Mouse (Mus musculus) midbrain, embryonic 10.5 days (tissue): Measurements from ENCODE around the gene Sall2. TPM values are rescaled to one million over a fixed set of nuclear protein-coding genes. Genes with fewer than 3 reads are reported as not detected.

Experiments used
- DNase-seq: peaks from one replicate; pipeline ENCODE4 v3.0.0-alpha.2; 2017; ENCODE audit warnings: low spot score
- H3K27ac ChIP-seq: fragments of 300-500 bp; sonication (generic); replicated peaks from 2 replicates; pipeline ENCODE4 v1.5.1; 2016; ENCODE audit warnings: mild to moderate bottlenecking
- H3K27me3 ChIP-seq: fragments of 300-500 bp; sonication (generic); 2 replicates; pipeline ENCODE4 v1.6.1; 2016; ENCODE audit warnings: low read depth, mild to moderate bottlenecking; ENCODE audit not compliant: poor library complexity, severe bottlenecking
- H3K36me3 ChIP-seq: fragments of 300-500 bp; sonication (generic); 2 replicates; pipeline ENCODE4 v1.6.1; 2016; ENCODE audit warnings: mild to moderate bottlenecking, moderate library complexity
- H3K4me1 ChIP-seq: fragments of 300-500 bp; sonication (generic); 2 replicates; pipeline ENCODE4 v1.6.1; 2016
- H3K4me3 ChIP-seq: fragments of 300-500 bp; sonication (generic); 2 replicates; pipeline ENCODE4 v1.5.1; 2016; ENCODE audit warnings: mild to moderate bottlenecking, moderate library complexity
- H3K9me3 ChIP-seq: fragments of 300-500 bp; sonication (generic); replicated peaks from 2 replicates; pipeline ENCODE4 v1.6.1; 2016; ENCODE audit warnings: mild to moderate bottlenecking
- WGBS: fragments of 180-500 bp; shearing (Covaris S2); methylation state at CpG from one replicate; pipeline ENCODE4 v1.1.7; 2016; 5-methylcytosine and 5-hydroxymethylcytosine counted together
- polyA plus RNA-seq: library from polyadenylated mRNA; unstranded; fragments of >200 nt; fragmentation: Nextera tagmentation; extraction: Ambion mirVana; gene quantifications from 2 replicates; pipeline ENCODE4 v1.2.1, GENCODE M21; 2016

Gene Sall2
- polyA plus RNA-seq, result 82.4 and 90.2 TPM in 2 replicates

DNA sequence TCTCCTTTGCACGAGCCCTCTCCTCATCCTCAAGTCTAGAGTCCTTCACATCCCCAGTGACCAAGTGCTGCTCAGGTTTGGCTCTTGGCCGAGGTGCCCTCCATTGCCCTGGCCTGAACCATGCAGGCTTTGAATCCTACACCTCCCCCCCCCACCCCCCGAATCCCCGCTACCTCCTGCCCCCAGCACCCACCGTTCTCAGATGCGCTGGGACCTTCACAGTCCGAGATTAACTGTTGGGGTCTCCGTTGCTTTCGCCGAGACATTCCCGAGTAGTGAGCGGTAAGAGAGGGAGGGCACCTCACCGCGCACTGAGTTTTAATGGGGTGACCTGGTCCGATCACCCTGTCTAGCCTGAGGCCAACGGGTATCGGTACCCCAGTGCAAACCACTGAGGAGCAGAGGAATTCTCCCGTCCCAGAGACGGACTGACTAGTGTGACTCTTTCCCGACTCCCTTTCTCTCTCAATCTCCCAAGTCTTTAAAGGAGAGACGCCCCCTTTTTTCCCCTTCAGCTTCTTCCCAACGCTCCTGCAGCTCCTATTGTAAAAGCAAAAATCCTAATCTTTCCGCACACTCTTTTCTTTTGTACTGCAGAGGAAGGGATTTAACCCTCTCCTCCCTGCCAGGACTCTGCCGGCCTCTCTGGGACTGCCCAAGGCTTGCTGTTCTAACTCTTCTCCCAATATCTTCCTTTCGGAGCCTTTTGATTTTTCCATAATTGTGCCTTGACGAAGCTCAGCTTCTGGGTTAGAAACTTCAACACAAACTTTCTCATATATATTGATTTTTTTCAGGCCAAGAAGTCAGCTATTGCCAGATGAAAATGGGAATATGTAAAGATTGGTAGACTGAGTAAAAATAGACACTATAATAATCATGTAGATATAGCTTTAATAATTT is at the start of gene Sall2:
Gene Sall2, minus strand, starts transcription at position 853 of the 903 bp plus-strand sequence.
- WGBS, result under 1% methylated on average over 26 of the region's 26 CpGs
- no peaks in the 10 kb centered on the region for H3K9me3 ChIP-seq
- no peaks in the 10 kb centered on the region for H3K27me3 ChIP-seq
- H3K4me3 ChIP-seq, result peak within 1 kb of the TSS; percentile 77
- peak within 1 kb of the TSS; percentile 97 for H3K27ac ChIP-seq
- peak; percentile 66 for DNase-seq
- peaks cover 70% of the 10 kb centered on the region for H3K4me1 ChIP-seq
- H3K36me3 ChIP-seq, result peaks cover 13% of the 10 kb centered on the region

DNA sequence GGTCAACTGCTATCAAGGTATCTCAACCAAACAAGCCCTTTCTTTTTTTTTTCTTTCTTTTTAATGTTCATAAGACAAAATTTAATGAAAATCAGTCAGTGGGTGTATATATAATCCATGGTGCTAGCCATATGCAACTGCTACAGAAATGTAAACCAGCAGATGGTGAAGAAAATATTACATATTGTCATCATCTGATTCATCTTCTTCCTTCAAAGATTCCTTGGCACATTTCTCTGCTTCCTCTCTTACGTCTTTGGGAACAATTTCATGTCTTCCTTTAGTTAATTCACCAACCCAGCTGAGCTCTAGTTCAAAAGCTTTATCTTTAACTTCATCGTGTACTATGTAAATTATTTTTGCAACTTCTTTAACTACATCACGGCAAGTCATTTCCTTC is 40.2 kb upstream of the Sall2 start:
- no peaks in the 10 kb centered on the region for H3K4me1 ChIP-seq
- no peak for DNase-seq
- no peaks in the 10 kb centered on the region for H3K27me3 ChIP-seq
- H3K36me3 ChIP-seq, result no peaks in the 10 kb centered on the region
- no peak overlapping the region for H3K27ac ChIP-seq
- 95% methylated on average over 3 of the region's 3 CpGs for WGBS
- H3K9me3 ChIP-seq, result no peaks in the 10 kb centered on the region
- no peak overlapping the region for H3K4me3 ChIP-seq

- WGBS, result 81% methylated on average over 4 of the region's 4 CpGs
- Histone ChIP-seq H3K9me3 (no peaks in the 10 kb centered on the region), H3K36me3 (no peaks in the 10 kb centered on the region), H3K4me1 (no peaks in the 10 kb centered on the region), H3K27ac (no peak within 1 kb of the TSS), H3K27me3 (no peaks in the 10 kb centered on the region), H3K4me3 (no peak within 1 kb of the TSS)
- no peak for DNase-seq
These were observed 27.7 kb upstream of the Sall2 start, which contains the start of gene Olfr1513 for GRCm38 (mm10) chr14:52356308-52356707. Gene Olfr1513 (minus strand): TSS chr14:52356408.

DNA sequence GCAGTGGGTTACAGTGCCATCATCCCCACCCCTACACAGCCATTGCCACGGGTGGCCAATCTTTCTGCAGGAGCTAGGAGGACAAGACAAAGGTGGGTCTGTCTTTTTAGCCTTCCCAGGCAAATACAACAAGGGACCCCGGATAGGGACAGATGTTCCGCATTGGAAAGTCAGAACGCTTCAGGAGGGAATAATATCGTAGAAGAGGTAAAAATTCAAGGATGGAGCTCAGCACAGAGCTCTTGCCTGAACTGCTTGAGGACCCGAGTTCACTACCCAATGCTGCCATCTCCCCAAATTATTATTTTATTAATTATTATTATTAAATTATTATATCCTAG is 10.9 kb upstream of the Sall2 start:
- H3K4me1 ChIP-seq, result peaks cover 13% of the 10 kb centered on the region
- no peak for DNase-seq
- no peaks in the 10 kb centered on the region for H3K27me3 ChIP-seq
- no peaks in the 10 kb centered on the region for H3K9me3 ChIP-seq
- no peaks in the 10 kb centered on the region for H3K36me3 ChIP-seq
- H3K4me3 ChIP-seq, result no peak overlapping the region
- no peak overlapping the region for H3K27ac ChIP-seq
- 78% methylated on average over 6 of the region's 6 CpGs for WGBS

- 37% methylated on average over 21 of the region's 21 CpGs for WGBS
- Histone ChIP-seq H3K4me3 (peak overlapping the region; percentile 36; the same call in 1 of the 2 replicates), H3K9me3 (no peaks in the 10 kb centered on the region), H3K27ac (no peak overlapping the region), H3K4me1 (peaks cover 17% of the 10 kb centered on the region), H3K36me3 (no peaks in the 10 kb centered on the region), H3K27me3 (no peaks in the 10 kb centered on the region)
- peak; percentile 55 for DNase-seq
These were observed 10.4 kb upstream of the Sall2 start for GRCm38 (mm10) chr14:52338751-52339511.

DNA sequence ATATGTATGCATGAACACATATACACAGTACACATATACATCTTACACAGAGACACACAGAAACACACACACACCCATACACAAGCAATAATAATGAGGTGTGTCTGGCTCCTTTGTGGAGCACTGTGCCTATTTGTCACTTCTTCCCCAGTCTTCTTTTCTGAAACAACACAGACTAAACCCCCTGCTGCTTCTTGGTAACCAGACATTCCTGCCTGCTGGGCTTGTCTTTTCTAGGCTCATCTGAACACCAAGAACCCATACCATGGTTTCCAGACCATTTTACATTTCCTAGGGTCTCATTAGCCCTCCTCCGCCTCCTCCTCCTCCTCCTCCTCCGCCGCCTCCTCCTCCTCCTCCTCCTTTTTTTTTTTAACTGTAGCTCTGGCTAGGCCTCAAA is 3.6 kb upstream of the Sall2 start:
- WGBS, result 42% methylated on average over 3 of the region's 3 CpGs
- DNase-seq, result no peak
- no peaks in the 10 kb centered on the region for H3K36me3 ChIP-seq
- H3K9me3 ChIP-seq, result no peaks in the 10 kb centered on the region
- peaks cover 50% of the 10 kb centered on the region for H3K4me1 ChIP-seq
- no peak overlapping the region for H3K4me3 ChIP-seq
- H3K27me3 ChIP-seq, result no peaks in the 10 kb centered on the region
- H3K27ac ChIP-seq, result peak overlapping the region; percentile 97

DNA sequence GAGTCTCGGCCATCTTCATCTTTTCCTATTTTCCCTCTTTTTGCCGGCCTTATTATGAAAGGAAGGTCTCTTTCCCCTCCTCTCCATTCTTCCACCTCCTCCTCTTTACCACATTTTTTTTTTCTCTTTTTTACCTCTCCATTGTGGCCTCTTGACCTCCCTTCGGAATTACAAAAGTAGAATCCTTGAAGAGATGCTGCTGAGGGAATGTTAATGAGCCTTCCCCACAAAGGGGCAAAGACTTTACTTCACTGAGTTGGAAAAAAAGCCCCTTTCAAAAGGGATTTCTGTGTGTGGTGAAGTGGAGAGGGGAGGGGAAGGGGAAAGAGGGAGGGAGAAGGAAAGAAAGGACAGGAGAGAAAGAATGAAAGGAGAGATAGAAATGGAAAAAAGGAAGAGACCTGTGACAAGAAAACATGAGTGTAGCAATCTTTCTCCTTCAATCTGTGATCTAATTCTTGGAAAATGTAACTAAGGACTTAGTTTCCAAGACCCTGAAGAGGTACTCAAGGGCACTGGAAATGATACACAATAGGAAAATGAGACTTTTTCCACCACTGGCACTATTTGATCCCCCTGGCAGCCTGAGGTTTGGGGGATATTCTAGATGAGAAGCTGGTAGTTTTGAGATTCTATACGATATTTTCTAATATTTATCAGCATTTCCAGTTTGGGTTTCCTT is 2.6 kb upstream of the Sall2 start:
- Histone ChIP-seq H3K27me3 (no peaks in the 10 kb centered on the region), H3K36me3 (no peaks in the 10 kb centered on the region), H3K4me1 (peaks cover 59% of the 10 kb centered on the region), H3K4me3 (peak overlapping the region; percentile 28), H3K27ac (peak overlapping the region; percentile 97), H3K9me3 (no peaks in the 10 kb centered on the region)
- 5% methylated on average over 4 of the region's 4 CpGs for WGBS
- DNase-seq, result no peak

- Histone ChIP-seq H3K27ac (peak overlapping the region; percentile 97), H3K4me3 (peak overlapping the region; percentile 77), H3K36me3 (peaks cover 20% of the 10 kb centered on the region), H3K9me3 (no peaks in the 10 kb centered on the region), H3K4me1 (peaks cover 66% of the 10 kb centered on the region), H3K27me3 (no peaks in the 10 kb centered on the region)
- DNase-seq, result peak; percentile 64
- under 1% methylated on average over 14 of the region's 14 CpGs for WGBS
These were observed 1.1 kb downstream of the Sall2 start for GRCm38 (mm10) chr14:52327375-52327901.

- Histone ChIP-seq H3K4me1 (peaks cover 51% of the 10 kb centered on the region), H3K27ac (peak overlapping the region; percentile 97), H3K9me3 (no peaks in the 10 kb centered on the region), H3K27me3 (no peaks in the 10 kb centered on the region), H3K36me3 (peaks cover 34% of the 10 kb centered on the region), H3K4me3 (peak overlapping the region; percentile 77)
- WGBS, result 2% methylated on average over 4 of the region's 4 CpGs
- peak; percentile 53 for DNase-seq
These were observed 2.7 kb downstream of the Sall2 start for GRCm38 (mm10) chr14:52325890-52326289.

DNA sequence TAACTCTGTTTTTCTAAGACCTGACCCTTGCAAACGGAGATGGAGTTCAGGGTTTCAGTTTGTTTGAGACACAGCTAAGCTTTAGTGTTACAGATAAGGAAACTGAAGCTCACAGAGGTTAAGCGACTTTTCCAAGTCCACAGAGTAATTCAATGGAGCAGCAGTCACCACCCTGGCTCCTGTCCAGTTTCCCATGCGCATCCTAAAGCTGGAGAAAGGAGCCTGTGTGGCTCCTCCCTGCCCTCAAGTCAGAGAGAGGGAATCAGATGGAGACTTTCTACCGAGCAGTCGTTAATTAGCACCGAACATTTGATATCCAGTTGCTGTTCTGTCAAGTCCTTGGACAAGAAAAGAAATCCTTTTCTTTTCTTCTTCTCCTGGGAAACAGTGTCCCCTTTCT is 9.2 kb downstream of the Sall2 start:
- Histone ChIP-seq H3K4me3 (no peak overlapping the region), H3K36me3 (peaks cover 74% of the 10 kb centered on the region), H3K27me3 (no peaks in the 10 kb centered on the region), H3K4me1 (peaks cover 35% of the 10 kb centered on the region), H3K9me3 (no peaks in the 10 kb centered on the region), H3K27ac (no peak overlapping the region)
- WGBS, result 79% methylated on average over 6 of the region's 6 CpGs
- no peak for DNase-seq

GRCm38 (mm10) chr14:52316441-52317225 is 11.9 kb downstream of the Sall2 start:
- under 1% methylated on average over 15 of the region's 16 CpGs for WGBS
- no peaks in the 10 kb centered on the region; the same call in 1 of the 2 replicates for H3K9me3 ChIP-seq
- peak overlapping the region; percentile 99 for H3K27ac ChIP-seq
- DNase-seq, result peak; percentile 68
- no peaks in the 10 kb centered on the region for H3K27me3 ChIP-seq
- peak overlapping the region; percentile 84 for H3K4me3 ChIP-seq
- H3K4me1 ChIP-seq, result peaks cover 57% of the 10 kb centered on the region
- peaks cover 75% of the 10 kb centered on the region for H3K36me3 ChIP-seq
